Mouse (Mus musculus) ES-Bruce4 (cell line): ENCODE measurements around the gene Olfr229.

Source experiments
- CTCF ChIP-seq: IDR thresholded peaks from one replicate; pipeline ENCODE4 v1.8.1; 2011; ENCODE audit warnings: low read depth, low read length
- EP300 ChIP-seq: IDR thresholded peaks from 2 replicates; pipeline ENCODE4 v1.6.1; 2011; ENCODE audit warnings: low read depth, low read length; ENCODE audit not compliant: insufficient read depth

DNA sequence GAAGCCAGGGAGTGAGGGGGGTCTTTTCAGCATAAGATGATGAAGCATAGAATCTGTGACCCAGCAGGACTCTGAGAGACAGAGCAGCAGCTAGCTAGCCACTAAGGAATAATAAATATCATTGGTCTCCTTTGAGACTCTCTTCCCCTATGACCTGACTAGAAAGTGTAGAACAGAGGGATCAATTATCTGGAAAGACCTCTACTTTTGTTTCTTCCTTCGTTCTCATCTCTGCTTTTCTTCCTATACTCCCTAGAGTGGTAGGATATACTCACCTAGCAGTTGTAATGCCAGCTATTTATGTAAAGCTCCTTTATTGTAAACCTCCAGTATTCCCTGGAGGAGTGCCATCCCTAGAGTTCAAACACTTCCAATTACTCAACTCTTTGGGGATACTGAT is 44.8 kb downstream of the Olfr229 start, which contains the start of gene Olfr975:
- TF ChIP-seq CTCF, result no peak
- no peak for TF ChIP-seq EP300
